Mouse (Mus musculus) bone marrow macrophage, adult 2 months (primary cell): ENCODE results near the gene Thap8.

Source experiments
- CTCF ChIP-seq: IDR thresholded peaks from 2 replicates; pipeline ENCODE4 v1.5.1; 2012; ENCODE audit warnings: low read depth, mild to moderate bottlenecking, low read length, moderate library complexity
- POLR2A ChIP-seq: IDR thresholded peaks from 2 replicates; pipeline ENCODE4 v1.6.1; 2012; ENCODE audit warnings: mild to moderate bottlenecking, low read depth, low read length, borderline replicate concordance

DNA sequence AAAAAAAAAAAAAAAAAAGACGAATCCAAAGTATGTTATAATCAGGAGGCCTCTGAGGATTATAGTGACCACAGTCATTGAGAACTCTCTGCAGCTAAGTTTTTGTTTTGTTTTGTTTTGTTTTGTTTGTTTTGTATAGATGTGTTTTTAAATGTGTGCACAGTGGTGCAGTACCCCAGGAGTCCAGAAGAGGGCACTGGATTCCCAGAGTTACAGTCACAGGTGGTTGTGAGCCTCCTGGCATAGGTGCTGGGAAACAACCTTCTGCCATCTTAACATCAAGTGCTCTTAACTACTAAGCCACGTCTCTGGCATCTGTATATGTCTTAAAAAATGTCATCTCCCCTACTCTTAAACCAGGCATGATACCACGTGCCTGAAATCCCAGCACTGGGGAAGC is 21.0 kb downstream of the Thap8 start:
- TF ChIP-seq CTCF (peak; percentile 70), POLR2A (no peak)
